Mouse (Mus musculus) ovary, postnatal 14 days (tissue): ENCODE data around the gene Sept6.

Experiments
- DNase-seq: peaks from one replicate; pipeline ENCODE4 v3.0.0; 2022; ENCODE audit warnings: low spot score

Gene Sept6

GRCm38 (mm10) chrX:36991694-36992093 is at the start of gene Sept6:
TSS of gene Sept6 (minus strand) at chrX:36991794.
- DNase-seq: no peak

GRCm38 (mm10) chrX:37028378-37028777 is 36.8 kb upstream of the Sept6 start:
- no peak for DNase-seq

GRCm38 (mm10) chrX:37023652-37024309 is 32.2 kb upstream of the Sept6 start:
- DNase-seq: no peak

- peak; percentile 36 for DNase-seq
Observed at GRCm38 (mm10) chrX:37022690-37023089, 31.1 kb upstream of the Sept6 start.

- DNase-seq: no peak
Observed at GRCm38 (mm10) chrX:37019045-37019444, 27.5 kb upstream of the Sept6 start.

GRCm38 (mm10) chrX:37018150-37018654 is 26.6 kb upstream of the Sept6 start:
- no peak for DNase-seq

GRCm38 (mm10) chrX:37013870-37014269 is 22.3 kb upstream of the Sept6 start:
- DNase-seq: no peak

- no peak for DNase-seq
Observed at GRCm38 (mm10) chrX:36991039-36991438, 555 bp downstream of the Sept6 start.

- no peak for DNase-seq
Observed at GRCm38 (mm10) chrX:36989752-36990404, 1.7 kb downstream of the Sept6 start.

GRCm38 (mm10) chrX:36989234-36989751 is 2.3 kb downstream of the Sept6 start:
- DNase-seq: peak; percentile 18

GRCm38 (mm10) chrX:36988754-36989153 is 2.8 kb downstream of the Sept6 start:
- no peak for DNase-seq

GRCm38 (mm10) chrX:36987851-36988250 is 3.7 kb downstream of the Sept6 start:
- DNase-seq: no peak

GRCm38 (mm10) chrX:36985041-36985440 is 6.6 kb downstream of the Sept6 start:
- DNase-seq: no peak

- DNase-seq: no peak
Observed at GRCm38 (mm10) chrX:36983654-36984311, 7.8 kb downstream of the Sept6 start.

GRCm38 (mm10) chrX:36982892-36983653 is 8.5 kb downstream of the Sept6 start:
- no peak for DNase-seq

GRCm38 (mm10) chrX:36980563-36981187 is 10.9 kb downstream of the Sept6 start:
- no peak for DNase-seq

- no peak for DNase-seq
Observed at GRCm38 (mm10) chrX:36977863-36978262, 13.7 kb downstream of the Sept6 start.

- DNase-seq: no peak
Observed at GRCm38 (mm10) chrX:36976980-36977379, 14.6 kb downstream of the Sept6 start.

GRCm38 (mm10) chrX:36976272-36976671 is 15.3 kb downstream of the Sept6 start:
- DNase-seq: no peak

GRCm38 (mm10) chrX:36974905-36975304 is 16.7 kb downstream of the Sept6 start:
- DNase-seq: no peak

GRCm38 (mm10) chrX:36972951-36973471 is 18.6 kb downstream of the Sept6 start:
- DNase-seq: no peak
